Mouse (Mus musculus): ENCODE measurements around the gene Acp5. TPM values are rescaled to one million over a fixed set of nuclear protein-coding genes. Genes with fewer than 3 reads are reported as not detected.
A peak's percentile ranks its signal among the peaks of the same experiment; 100 is the strongest.
"Not testable (repeated sequence)": the region's sequence is repeated elsewhere in the genome, so short reads cannot be mapped to it uniquely, and the experiment has no call there.

The Acp5 gene
- total RNA-seq (2021): 1 to 10 TPM in 1 of 2 experiments, under 1 TPM in 1; 0.77 to 8.8 TPM
- long read RNA-seq, experiment 1: 0 reads
- long read RNA-seq, experiment 2, transcript Acp5-201 (5 exons, 1,356 nt): major isoform, 5 of 6 reads
- long read RNA-seq, experiment 2, partial matches to known transcripts: 0 of 6 reads
- long read RNA-seq, experiment 2, other reads (novel, unspliced or antisense): 0 of 6 reads

DNA sequence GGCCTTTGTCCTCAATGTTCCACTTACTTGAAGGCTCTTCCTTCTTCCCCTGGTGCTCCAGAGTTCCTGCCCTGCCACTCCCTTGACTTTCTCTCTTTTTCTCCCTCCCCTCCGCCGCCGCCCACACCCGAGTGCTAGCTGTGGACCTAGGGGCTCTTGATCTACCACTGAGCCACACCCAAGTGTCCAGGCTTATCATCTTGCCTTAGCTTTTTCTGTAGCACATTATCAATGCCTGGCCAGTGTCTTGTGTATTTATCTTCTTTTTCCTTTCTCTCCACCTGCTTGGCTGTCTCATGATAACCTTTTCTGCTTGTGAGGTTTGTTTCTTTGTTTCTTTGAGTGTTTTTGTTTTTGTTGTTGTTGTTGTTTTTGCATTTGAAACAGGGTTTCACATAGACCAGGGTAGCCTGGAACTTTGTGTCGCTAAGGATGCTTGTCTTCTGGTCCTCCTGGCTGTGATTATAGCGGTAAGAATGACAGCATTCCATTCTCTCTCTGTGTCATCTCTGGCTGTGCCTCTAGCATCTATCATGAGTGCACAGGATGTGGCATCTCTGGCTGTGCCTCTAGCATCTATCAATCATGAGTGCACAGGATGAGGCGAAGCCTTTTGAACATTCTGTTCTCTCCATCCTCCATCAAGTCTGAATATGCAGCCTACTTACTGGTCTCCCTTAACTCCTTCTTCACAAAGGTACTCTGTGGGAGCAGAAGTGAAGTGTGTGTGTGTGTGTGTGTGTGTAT, at the start of gene Acp5:
TSS of gene Acp5 (minus strand) at position 68 of the 747 bp plus-strand sequence.
- DNase-seq: no peak

DNA sequence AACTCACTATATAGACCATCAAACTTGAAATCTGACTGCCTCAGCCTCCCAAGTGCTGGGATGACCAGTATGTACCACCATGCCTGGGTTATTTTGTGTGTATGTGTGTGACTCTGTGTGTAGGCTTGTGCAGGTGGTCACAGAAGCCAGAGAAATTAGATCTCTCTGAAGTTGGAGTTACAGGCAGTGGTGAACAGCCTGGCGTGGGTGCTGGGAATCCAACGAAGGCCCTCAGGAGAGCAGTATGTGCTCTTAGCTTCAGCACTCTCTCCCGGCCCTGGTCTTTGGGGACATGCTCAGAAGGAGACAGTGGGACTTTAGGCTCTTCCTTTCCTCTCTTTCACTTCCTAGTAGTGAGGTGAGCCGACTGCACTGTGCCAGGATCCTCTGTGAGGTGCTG, 36.8 kb upstream of the Acp5 start:
- DNase-seq: no peak

DNA sequence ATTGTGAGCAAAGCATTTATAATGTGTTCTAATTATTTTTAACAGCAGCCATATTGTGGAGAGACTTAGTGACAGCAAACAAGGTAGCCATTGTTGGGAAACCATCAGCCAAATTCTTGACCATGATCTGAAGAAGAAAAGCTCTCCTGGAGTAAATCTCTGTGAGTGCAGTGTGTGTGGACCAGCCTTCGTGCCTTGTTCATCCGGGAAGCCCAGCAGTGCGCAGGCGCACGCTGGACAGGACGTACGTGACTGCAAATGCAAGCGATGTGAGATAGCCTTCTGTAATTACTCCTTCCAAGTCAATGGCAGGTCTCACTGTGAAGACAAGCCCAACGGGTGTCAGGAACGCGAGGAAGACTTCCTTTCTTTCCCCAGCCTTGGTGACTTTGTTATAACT, 33.8 kb upstream of the Acp5 start:
- DNase-seq: no peak

DNA sequence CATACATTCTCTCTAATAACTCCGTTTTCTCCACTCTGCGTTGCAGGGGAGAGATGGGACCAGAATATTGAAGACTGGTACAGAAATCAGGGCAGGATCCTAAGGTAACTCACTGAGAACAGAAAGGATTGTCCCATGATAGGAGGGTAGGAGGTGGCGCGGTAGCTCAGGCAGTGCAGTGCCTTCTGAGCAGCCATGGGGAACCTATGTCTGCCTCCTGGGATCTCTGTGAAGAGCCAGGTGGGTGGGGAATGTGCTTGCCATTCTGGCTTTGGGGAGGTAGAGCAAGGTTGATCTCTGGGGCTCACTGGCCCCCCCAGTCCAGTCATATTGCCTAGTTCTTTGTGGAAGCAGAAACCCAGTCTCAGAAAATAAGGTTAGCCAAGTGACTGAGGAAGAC, 32.2 kb upstream of the Acp5 start:
- DNase-seq: no peak

DNA sequence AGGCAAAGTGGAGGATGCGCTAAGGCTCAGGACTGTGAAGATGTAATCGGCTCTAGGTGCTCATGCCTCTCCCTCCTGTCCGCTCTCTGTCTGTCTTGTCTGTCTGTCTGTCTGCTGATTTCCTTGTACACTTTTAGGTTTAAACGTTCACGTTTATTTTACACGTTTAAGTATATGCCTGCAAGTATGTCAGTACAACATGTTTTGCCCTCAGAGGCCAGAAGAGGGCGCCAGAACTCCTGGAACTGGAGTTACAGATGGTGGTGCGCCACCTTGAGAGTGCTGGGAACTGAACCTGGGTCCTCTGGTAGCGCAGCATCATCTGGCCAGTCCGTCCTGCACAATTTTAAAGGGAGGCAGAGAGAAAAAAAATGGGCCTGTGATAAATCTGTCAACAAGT, 31.2 kb upstream of the Acp5 start:
- no peak for DNase-seq

DNA sequence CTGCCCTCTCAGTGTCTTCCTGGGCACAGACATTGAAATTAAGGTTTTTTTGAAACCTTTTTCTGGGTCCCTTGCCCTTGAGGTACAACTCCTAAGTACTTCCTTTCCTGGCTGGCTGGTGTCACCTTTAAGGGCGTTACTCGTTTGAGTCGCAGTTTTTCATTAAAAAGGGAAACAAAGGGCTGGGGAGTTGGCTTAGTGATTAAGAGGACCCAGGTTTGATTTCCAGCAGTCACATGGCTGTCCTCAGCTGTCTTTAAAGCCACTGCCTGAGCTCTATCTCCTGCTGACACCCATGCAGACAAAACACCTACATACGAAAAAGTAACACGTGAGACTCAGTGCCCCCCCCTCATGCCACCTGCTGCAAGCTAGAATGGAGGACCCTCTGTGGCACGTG, 30.5 kb upstream of the Acp5 start:
- DNase-seq: no peak

DNA sequence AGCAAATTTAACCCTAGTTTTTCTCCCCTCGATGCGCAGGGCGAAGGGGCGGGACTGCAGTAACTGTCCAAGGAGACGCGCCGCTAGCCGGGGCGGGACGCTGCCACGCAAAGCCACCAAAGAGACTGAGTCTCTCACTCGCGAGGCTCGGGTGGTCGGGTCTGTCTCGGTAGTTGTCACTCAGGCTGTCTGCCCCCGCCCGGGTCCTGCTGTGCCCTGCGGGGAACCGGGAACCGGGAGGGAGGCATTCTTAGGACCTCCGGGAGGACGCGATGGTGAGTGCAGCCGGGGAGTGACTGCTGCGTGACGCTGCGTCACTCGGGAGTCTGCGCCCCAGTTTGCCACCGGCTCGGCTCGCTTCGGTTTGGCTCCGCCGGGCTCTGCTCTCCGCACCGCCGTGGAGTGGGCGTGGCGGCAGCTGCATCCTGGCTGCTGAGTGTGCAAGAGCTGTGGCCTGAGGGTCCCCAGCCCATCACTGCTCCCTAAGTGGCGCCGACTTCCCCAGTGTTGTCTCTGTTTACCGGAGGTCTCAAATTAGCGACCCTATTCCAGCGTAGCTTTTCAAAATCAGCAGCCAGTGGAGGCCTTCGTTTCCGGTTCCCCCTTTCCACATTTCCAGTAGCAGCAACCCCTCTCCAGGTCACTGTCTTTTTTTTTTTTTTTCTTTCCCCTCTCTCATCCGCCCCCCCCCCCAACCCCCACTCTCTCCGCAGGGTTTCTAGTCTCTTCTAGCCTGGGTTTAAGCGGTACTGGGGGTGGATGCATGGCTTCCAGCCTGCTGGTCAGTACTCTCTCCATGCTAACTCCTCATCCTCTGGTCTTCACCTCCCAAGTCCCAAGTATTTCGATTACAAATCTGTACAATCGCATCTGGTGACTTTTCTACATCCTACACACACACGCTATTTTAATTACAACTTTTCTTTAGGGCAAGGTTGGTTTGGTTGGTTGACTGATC, 29.5 kb upstream of the Acp5 start:
- peak; percentile 10 for DNase-seq

DNA sequence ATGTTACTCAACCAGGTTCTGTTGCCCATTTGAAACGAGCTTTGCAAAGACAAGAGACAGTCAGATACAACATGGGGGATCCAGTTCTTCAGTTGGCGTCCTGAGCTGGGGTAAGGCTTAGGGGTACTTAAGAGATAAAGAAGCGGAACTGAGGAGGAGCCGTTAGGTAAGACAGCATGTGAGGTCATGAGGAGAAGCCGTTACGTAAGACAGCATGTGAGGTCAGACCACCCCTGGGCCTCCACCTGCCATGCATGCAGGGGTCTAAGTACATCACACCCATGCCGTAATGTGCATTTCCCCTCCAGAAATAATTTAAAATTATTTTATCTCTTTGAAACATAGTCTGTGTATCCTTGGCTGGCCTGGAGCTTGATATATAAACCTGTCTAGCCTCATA, 27.4 kb upstream of the Acp5 start:
- no peak for DNase-seq

DNA sequence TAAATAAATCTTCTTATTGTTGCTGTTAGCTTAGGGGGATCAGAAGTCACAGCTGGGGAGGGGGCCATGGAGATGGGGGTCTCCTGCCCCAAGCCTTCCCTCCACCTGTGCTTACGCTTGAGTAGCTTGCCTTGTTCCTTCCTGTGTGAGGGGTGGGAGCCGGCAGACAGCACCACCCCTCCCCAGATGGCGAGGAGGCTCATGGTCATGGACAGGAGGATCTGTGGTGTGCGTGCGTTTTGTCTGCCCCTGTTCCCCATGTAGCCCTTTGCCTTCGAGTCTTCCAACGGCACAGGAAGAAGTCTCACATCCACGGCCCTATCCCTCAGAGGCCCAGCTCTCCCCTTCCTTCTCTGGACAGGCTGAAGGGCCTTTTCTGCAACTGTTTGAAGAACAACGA, 26.8 kb upstream of the Acp5 start:
- no peak for DNase-seq

DNA sequence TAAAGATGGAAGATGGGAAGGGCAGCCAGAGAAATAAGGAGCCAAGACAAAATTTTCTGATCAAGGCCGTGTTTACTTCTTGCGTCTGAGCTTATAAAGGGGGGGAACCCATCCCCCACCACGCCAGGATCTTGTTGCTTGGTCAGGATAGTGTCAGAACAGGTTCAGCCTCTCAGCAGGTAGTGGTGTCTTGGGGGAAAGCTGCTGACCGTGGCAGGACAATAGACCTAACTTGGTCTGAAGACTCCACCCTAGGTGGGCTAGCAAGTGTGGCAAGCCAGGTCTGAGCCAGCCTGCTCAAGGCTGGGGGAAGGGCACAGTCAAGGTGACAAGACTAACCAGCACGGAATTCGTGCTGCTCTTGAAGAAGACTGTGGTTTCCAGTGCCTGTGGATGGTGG, 25.8 kb upstream of the Acp5 start:
- no peak for DNase-seq

DNA sequence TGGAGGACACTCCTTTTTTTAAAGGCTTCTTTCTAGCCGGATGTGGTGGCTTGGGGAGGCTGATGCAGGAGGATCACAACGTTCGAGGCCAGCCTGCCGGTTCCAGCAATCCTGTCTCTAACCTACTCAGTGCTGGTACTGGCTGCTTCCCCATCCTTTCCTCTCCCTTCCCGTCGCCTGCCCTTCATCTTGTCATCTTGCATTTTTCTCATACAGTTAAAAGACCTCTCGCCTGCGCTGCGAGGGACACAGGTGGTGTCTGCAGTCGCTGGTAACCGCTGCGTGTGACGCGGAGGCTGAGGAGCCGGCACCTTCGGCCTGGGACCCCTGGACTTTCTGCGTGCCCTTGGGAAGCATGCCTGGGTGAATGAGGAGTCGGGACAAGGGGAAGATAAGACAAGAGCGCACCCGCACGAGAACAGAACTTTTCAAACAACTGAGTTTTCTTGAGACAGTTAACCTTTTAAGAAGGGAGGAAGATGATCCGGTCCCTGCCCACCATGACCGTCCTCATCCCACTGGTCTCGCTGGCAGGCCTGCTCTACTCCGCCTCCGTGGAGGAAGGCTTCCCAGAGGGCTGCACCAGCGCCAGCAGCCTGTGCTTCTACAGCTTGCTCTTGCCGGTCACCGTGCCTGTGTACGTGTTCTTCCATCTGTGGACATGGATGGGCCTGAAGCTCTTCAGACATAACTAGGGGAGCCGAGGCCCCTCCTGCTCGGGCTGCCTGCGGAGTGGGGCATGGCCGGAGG, 22.2 kb upstream of the Acp5 start:
- no peak for DNase-seq

DNA sequence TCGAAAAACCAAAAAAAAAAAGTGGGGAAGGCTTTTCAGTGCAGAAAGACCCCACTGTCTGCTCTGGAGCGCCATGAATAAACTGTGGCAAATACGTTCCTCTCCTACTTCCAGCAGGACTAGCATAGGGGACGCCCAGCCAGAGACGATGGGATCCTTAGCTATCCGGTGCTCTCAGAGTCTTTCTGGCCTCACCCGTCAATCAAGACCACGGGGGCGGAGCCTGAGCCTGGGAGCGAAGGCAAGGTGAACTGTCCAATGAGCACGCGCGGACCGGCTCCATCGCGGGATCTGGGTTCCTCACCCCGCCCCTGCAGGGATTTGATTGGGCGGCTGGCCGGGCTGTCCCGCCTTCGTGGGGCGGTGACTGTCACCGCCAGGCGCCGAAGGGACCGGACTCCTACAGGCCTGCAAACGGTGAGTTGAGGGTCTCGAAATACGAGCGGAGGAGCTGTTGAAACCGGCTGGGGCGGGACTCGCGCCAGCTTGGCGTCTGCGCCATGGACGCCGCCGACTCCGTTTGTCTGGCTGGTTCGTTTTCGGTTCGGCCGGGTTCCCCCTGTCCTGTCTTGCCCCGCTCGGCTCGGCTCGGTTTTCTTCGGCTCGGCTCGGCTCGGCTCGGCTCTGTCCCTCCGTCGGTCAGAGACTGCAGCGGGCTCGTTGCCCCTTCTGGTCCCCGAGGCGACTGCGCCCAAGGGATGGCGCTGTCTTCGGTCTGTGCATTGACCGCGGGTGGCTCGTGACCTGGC, 21.2 kb upstream of the Acp5 start, which contains the start of gene Pigyl:
TSS of gene Pigyl (plus strand) at position 350 of the 749 bp plus-strand sequence.
- peak; percentile 98 for DNase-seq

DNA sequence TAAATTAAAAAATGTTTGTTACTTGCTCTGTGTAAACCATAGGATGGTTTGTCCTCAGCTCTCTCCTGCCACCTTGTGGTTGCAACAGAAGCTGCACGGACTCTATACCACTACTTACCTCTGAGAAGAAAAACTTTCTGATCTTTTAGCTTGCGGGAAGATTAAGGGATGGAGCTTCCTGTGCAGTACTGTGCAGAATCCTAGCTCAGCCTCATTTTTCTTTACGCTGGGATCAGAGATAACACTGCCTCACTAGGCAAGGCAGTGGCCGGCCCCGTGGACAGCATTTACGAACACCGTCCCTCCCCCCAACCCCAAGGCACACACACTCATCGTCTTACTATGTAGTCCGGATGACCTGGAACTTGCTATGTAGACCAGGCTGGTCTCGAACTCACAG, 20.1 kb upstream of the Acp5 start:
- no peak for DNase-seq

DNA sequence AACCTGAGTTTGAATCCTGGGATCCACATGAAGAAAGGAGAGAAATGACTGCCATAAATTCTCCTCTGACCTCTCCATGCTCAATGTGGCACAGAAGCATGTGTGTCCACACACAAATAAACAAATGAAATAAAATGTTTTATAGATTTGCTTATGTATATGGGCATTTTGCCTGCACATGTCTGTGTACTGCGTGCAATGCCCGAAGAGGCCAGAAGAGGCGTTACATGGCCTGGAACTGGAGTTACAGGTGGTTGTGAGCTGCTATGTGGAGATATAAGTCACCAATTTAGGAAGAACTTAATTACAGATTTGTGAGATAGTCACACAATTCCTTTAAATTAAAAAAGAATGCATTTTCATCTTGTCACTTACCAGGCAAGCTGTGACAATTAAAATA, 18.3 kb upstream of the Acp5 start:
- no peak for DNase-seq

DNA sequence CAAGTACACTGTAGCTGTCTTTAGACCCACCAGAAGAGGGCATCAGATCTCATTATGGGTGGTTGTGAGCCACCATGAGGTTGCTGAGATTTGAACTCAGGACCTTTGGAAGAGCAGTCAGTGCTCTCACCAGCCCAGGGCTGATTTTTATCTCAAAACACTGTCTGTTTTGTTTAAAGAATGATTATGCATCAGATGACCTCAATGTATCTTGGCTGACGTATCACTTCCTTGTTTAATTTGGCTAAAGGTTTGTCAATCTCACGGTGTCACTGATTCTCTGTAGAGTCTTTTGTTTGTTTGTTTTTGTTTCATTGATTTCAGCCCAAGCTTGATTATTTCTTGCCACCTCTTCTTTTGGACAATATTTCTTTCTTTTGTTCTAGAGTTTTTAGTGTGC, 15.4 kb upstream of the Acp5 start:
- no peak for DNase-seq

DNA sequence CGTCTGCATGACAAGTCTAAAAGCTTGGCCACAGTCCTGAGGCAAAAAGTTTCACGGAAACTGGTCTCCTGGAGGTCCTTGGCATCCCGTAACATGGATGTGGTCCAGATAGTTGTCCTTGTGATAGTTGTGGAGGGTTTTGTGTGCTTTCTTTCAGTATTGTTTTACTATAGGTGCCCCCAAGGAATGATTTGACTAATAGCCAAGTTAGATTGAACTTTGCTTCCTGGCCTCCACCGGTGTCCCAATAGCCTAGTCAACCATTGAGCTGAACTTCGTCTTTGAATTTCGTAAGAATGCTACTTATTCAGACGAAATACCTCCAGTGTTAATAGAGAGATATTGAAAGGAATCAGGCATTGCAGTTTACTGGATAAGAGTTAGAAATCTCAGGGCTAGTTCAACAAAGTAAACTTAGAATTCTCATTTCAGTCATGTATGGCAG, 14.8 kb upstream of the Acp5 start:
- DNase-seq: not testable (repeated sequence)

DNA sequence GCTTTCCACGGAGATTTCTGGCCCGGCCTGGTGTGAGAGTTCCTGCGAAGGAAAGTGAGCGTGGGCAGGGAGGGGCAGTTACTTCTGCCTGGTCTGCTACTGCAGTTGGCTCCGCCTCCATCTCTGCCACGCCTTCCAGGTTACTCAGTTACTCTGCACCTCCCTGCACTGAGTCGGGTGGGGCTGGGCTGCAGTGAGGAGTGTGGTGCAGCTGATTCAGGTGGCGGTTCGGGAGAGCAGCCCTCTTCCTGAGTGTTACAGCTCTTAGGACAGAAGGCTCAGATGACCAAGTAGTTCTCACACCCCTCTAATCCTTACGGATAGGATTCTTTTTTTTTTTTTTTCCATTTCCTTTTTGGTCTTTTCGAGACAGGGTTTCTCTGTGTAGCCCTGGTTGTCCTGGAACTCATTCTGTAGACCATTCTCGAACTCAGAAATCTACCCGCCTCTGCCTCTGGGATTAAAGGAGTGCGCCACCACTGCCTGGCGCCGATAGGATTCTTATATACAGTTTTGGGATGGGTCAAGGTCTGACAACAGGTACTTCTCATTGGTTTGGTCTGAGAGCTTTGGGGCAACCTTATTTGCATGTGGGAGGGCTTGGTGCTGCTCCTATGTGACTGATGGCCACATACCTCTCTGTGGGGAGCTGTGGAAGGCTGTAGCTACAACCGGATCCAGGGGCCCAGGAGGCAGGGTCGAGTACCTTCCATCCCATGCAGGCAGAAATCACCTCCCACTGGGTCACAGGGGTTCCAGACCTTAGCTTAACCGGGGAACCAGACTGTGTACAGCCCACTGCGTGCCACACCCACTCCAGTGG, 14.1 kb upstream of the Acp5 start:
- DNase-seq: no peak

DNA sequence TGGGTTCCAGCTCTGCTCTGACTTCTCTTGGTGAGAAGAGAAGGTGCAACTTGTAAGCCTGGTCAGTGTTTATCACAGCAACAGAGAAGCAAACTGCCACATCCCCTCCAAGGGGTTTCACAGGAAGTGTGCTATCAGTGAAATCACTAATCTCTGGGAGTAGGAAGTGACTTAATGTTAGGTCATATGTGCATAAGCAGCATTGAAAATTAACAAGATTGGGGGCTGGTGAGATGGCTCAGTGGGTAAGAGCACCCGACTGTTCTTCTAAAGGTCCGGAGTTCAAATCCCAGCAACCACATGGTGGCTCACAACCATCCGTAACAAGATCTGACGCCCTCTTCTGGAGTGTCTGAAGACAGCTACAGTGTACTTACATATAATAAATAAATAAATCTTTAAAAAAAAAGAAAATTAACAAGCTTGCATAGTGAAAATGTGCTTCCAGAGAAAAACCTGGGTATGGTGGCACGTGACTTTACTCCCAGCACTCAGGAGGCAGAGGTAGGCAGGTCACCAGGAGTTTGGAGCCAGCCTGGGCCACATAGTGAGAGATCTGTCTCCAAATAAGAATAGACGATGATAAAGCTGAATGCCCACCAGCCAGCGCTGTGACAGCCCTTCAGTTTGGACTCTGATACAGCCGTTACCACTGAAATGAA, 8.9 kb upstream of the Acp5 start:
- DNase-seq: no peak

DNA sequence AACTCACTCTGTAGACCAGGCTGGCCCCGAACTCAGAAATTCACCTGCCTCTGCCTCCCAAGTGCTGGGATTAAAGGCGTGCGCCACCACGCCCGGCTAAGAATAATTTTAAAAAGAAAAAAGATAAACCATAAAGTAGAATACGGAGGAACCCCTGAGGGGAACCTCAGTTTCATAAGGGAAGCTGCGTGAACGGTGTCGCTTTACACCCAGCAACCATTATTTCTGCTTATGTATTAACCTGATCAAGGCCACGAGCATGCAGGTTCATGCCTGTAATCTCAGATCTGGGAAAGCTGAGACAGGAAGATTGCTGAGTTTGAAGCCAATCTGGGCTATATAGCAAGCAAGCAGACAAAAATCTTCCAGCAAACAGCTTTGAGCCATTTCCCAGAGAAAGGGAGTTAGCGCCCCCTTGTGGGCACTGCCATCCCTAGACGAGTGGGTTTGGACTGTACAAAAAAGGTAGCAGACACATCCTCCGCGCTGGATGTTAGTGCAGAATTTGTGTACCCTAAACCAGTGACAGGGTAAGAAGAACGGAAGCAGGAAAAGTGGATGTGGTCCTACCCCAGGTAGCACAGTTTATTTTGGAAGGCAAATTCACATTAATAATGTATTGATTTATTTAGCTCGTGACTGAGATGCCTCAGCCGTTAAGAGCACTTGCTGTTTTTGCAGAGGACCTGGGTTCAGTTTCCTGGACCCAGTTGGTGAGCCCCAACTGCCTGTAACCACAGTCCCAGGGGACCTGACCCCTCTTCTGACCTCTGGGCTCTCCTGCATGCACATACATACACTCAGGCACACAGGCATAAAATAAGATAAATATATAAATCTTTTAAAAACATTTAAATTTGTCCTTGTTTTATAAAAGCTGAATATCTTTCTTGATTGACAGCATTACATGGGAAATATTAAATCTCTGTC, 7.9 kb upstream of the Acp5 start:
- DNase-seq: peak; percentile 61

All from gastrocnemius, postnatal 25 days (tissue).